Mouse (Mus musculus) liver, embryonic 15.5 days (tissue): Measurements from ENCODE around the gene Apobec1. TPM values are rescaled to one million over a fixed set of nuclear protein-coding genes. Genes with fewer than 3 reads are reported as not detected.

Source experiments
- ATAC-seq: fragments of 200-750 bp; cut with Nextera tagmentation; 2 replicates; pipeline ENCODE4 v1.8.0; 2017; ENCODE audit warnings: moderate number of reproducible peaks, mild to moderate bottlenecking, moderate library complexity; ENCODE audit not compliant: insufficient read depth
- H3K27ac ChIP-seq: fragments of 300-500 bp; sonication (generic); replicated peaks from 2 replicates; pipeline ENCODE4 v1.5.1; 2015; ENCODE audit warnings: mild to moderate bottlenecking, inconsistent platforms
- H3K27me3 ChIP-seq: fragments of 300-500 bp; sonication (generic); 2 replicates; pipeline ENCODE4 v1.6.1; 2015; ENCODE audit warnings: mild to moderate bottlenecking, inconsistent platforms
- H3K36me3 ChIP-seq: fragments of 300-500 bp; sonication (generic); replicated peaks from 2 replicates; pipeline ENCODE4 v1.6.1; 2015; ENCODE audit warnings: moderate library complexity, mild to moderate bottlenecking, inconsistent platforms
- H3K4me1 ChIP-seq: fragments of 300-500 bp; sonication (generic); replicated peaks from 2 replicates; pipeline ENCODE4 v1.6.1; 2015; ENCODE audit warnings: inconsistent platforms
- H3K4me2 ChIP-seq: fragments of 300-500 bp; sonication (generic); 2 replicates; pipeline ENCODE4 v1.6.1; 2015; ENCODE audit warnings: moderate library complexity, mild to moderate bottlenecking, inconsistent platforms
- H3K4me3 ChIP-seq: fragments of 300-500 bp; sonication (generic); replicated peaks from 2 replicates; pipeline ENCODE4 v1.5.1; 2015; ENCODE audit warnings: mild to moderate bottlenecking, inconsistent platforms
- H3K9ac ChIP-seq: fragments of 300-500 bp; sonication (generic); 2 replicates; pipeline ENCODE4 v1.6.1; 2015; ENCODE audit warnings: moderate library complexity, mild to moderate bottlenecking, inconsistent platforms
- H3K9me3 ChIP-seq: fragments of 300-500 bp; sonication (generic); replicated peaks from 2 replicates; pipeline ENCODE4 v1.6.1; 2016; ENCODE audit warnings: inconsistent platforms
- WGBS: fragments of 180-500 bp; shearing (Covaris S2); methylation state at CpG from one replicate; pipeline ENCODE4 v1.1.7; 2015; ENCODE audit warnings: mixed read lengths; ENCODE audit not compliant: insufficient replicate concordance; 5-methylcytosine and 5-hydroxymethylcytosine counted together
- polyA plus RNA-seq: library from polyadenylated mRNA; unstranded; fragments of >200 nt; fragmentation: Nextera tagmentation; extraction: Ambion mirVana; gene quantifications from 2 replicates; pipeline ENCODE4 v1.2.1, GENCODE M21; 2015

Gene Apobec1
- polyA plus RNA-seq, 1 experiment from 2014 or later, result 4.6 TPM

DNA sequence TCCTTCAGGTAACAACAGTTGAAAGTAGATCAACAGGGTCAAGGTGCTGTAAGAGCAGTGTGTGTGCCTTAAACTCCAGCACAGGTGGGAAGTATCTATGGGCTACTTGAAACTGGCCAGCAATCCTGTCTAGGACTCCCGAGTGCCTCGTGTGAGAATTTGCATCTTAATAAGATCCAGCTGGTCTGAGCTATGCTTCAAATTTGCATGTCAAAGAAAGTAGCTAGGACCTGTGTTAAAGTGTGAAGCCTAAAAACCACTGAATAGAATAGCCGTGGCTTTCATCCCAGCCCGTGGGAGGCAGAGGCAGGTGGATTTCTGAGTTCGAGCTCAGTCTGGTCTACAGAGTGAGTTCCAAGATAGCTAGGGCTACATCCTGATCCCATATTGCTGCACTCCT is 22.2 kb upstream of the Apobec1 start:
- Histone ChIP-seq H3K4me1 (0 out of 2 replicates have a peak, but pooled peaks cover 7% of the 10 kb centered on the region), H3K27me3 (peaks cover 11% of the 10 kb centered on the region; the same call in 1 of the 2 replicates), H3K4me2 (no peak overlapping the region), H3K9me3 (no peaks in the 10 kb centered on the region), H3K4me3 (no peak overlapping the region), H3K36me3 (no peaks in the 10 kb centered on the region), H3K27ac (no peak overlapping the region), H3K9ac (no peak overlapping the region)
- no peak for ATAC-seq
- WGBS, result 43% methylated on average over 5 of the region's 5 CpGs

DNA sequence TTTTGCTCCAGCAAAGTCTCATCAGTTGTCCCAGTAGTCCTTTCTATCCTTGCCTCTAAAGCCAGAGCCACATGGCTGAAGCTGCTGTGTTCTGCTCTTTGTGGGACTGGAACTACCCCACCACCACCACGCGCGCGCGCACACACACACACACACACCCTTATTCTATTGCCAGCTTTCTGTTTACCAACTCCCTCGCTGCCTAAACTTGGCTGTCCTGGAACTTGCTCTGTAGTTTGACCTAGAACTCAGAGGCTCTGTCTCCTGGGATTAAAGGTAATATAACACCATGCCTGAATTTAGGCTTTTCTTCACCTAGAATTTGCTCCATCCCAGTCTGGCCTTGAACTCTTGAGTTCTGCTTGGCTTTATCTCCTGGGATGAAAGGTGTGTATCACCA is 18.8 kb upstream of the Apobec1 start:
- WGBS, result 80% methylated on average over 6 of the region's 6 CpGs
- H3K36me3 ChIP-seq, result no peaks in the 10 kb centered on the region
- H3K4me2 ChIP-seq, result no peak overlapping the region
- H3K27me3 ChIP-seq, result no peaks in the 10 kb centered on the region
- H3K4me1 ChIP-seq, result no peaks in the 10 kb centered on the region
- H3K9ac ChIP-seq, result no peak overlapping the region
- H3K9me3 ChIP-seq, result no peaks in the 10 kb centered on the region
- no peak for ATAC-seq
- no peak overlapping the region for H3K4me3 ChIP-seq
- H3K27ac ChIP-seq, result no peak overlapping the region

DNA sequence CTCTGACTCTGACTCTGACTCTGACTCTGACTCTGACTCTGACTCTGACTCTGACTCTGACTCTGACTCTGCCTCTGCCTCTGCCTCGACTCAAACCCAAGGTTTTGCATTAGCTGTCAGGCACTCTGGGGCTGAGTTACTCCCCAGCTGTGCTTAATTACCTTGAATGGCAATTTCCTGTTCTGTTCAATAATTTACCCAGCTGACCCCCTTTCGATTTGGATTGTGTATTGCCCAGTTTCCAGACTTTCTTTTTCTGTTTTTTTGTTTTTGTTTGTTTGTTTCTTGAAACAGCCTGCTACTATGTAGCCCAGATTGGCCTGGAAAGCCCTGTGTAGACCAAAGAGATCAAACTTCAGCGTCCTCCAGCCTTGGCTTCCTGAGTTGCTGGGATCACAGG is 13.8 kb upstream of the Apobec1 start:
- Histone ChIP-seq H3K4me1 (no peaks in the 10 kb centered on the region), H3K36me3 (no peaks in the 10 kb centered on the region), H3K9ac (no peak overlapping the region), H3K4me2 (no peak overlapping the region), H3K27ac (no peak overlapping the region), H3K27me3 (no peaks in the 10 kb centered on the region), H3K4me3 (no peak overlapping the region), H3K9me3 (no peaks in the 10 kb centered on the region)
- no peak for ATAC-seq
- WGBS, result 33% methylated on average over 3 of the region's 3 CpGs

GRCm38 (mm10) chr6:122614047-122614446 is 11.8 kb upstream of the Apobec1 start:
- Histone ChIP-seq H3K9ac (no peak overlapping the region), H3K4me2 (no peak overlapping the region), H3K27me3 (no peaks in the 10 kb centered on the region), H3K27ac (no peak overlapping the region), H3K4me1 (peaks cover 10% of the 10 kb centered on the region), H3K4me3 (no peak overlapping the region), H3K36me3 (no peaks in the 10 kb centered on the region), H3K9me3 (no peaks in the 10 kb centered on the region)
- no peak for ATAC-seq
- WGBS, result 39% methylated on average over 2 of the region's 2 CpGs

DNA sequence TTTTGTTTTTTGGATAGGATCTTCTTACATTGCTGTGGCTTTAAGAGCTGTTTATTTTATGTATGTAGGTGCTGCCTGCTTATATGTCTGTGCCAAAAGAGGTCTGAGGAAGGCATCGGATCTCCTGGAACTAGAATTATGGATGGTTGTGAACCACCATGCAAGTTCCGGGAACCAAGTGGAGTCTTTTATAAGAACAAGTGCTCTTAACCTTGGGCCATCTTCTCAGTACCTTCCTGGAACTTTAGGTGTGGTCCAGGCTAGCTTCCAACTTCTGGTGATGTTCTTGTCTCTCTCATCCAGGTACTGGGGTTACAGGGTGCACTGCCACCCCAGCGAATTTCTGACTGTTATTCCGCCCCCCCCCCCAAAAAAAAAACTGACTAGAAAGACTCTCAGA is 10.2 kb upstream of the Apobec1 start:
- ATAC-seq, result no peak

GRCm38 (mm10) chr6:122609771-122610170 is 7.5 kb upstream of the Apobec1 start, which contains the start of gene Gdf3:
Gdf3 (minus strand) TSS chr6:122610087.
- no peak within 1 kb of the TSS for H3K27ac ChIP-seq
- H3K36me3 ChIP-seq, result no peaks in the 10 kb centered on the region
- H3K9me3 ChIP-seq, result no peaks in the 10 kb centered on the region
- peak within 1 kb of the TSS; percentile 10; the same call in 1 of the 2 replicates for H3K4me3 ChIP-seq
- no peaks in the 10 kb centered on the region for H3K27me3 ChIP-seq
- H3K9ac ChIP-seq, result no peak within 1 kb of the TSS
- peak within 1 kb of the TSS; percentile 50 for H3K4me2 ChIP-seq
- 16% methylated on average over 14 of the region's 14 CpGs for WGBS
- peaks cover 11% of the 10 kb centered on the region for H3K4me1 ChIP-seq
- peak; percentile 70; the same call in 1 of the 2 replicates for ATAC-seq

More for the DNA sequence above, 10.2 kb upstream of the Apobec1 start:
- Histone ChIP-seq H3K36me3 (no peaks in the 10 kb centered on the region), H3K27ac (no peak overlapping the region), H3K9me3 (no peaks in the 10 kb centered on the region), H3K9ac (no peak overlapping the region), H3K4me2 (no peak overlapping the region), H3K27me3 (no peaks in the 10 kb centered on the region), H3K4me1 (peaks cover 11% of the 10 kb centered on the region), H3K4me3 (no peak overlapping the region)
- WGBS, result 52% methylated on average over 4 of the region's 4 CpGs

DNA sequence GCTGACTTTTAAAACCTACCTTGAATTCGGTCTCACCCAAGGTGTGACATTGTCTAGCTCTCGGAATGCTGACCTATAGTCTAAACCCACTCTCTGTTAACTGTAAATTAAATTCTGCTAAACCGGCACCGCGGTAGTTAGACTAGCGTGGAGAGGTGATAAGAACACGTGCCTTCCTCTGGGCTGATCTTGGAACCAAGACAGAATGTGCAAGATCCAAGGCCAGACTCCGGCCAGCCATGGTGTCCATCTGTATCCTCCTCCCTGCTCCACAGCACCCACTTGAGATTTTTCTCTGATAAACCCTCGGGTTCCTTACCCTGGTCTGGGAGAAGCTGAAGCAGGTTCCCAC is 7.1 kb upstream of the Apobec1 start:
- H3K4me3 ChIP-seq, result peak overlapping the region; percentile 10; the same call in 1 of the 2 replicates
- H3K36me3 ChIP-seq, result no peaks in the 10 kb centered on the region
- no peak overlapping the region for H3K27ac ChIP-seq
- H3K4me1 ChIP-seq, result peaks cover 11% of the 10 kb centered on the region
- WGBS, result 15% methylated on average over 9 of the region's 9 CpGs
- no peaks in the 10 kb centered on the region for H3K9me3 ChIP-seq
- ATAC-seq, result peak; percentile 43; the same call in 1 of the 2 replicates
- H3K27me3 ChIP-seq, result no peaks in the 10 kb centered on the region
- H3K9ac ChIP-seq, result no peak overlapping the region
- peak overlapping the region; percentile 50 for H3K4me2 ChIP-seq

- Histone ChIP-seq H3K9ac (no peak overlapping the region), H3K27me3 (no peaks in the 10 kb centered on the region), H3K4me1 (peaks cover 11% of the 10 kb centered on the region), H3K27ac (no peak overlapping the region), H3K36me3 (no peaks in the 10 kb centered on the region), H3K4me3 (no peak overlapping the region), H3K9me3 (no peaks in the 10 kb centered on the region), H3K4me2 (peak overlapping the region; percentile 50; the same call in 1 of the 2 replicates)
- no peak for ATAC-seq
- WGBS, result 63% methylated on average over 10 of the region's 10 CpGs
Observed at GRCm38 (mm10) chr6:122608434-122609376, 6.5 kb upstream of the Apobec1 start.

DNA sequence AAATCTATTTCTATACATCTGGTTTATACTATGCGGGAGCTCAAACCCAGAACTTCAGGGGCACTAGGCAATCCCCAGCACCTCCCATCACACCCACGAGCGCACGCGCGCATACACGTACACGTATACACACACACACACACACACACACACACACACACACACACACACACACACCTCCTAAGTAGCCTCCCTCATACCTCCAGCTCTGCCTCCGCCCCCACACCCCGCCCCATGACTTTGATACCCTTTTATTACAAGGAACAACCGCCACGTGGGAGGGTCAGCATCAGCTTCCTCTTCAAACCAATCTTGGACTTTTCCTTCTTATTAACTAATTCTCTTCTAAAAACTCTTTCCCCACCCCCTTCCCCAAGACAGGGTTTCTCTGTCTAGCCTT is 5.5 kb upstream of the Apobec1 start:
- no peak overlapping the region for H3K4me3 ChIP-seq
- H3K4me1 ChIP-seq, result peaks cover 14% of the 10 kb centered on the region
- no peak for ATAC-seq
- H3K4me2 ChIP-seq, result no peak overlapping the region
- 79% methylated on average over 12 of the region's 12 CpGs for WGBS
- H3K27ac ChIP-seq, result no peak overlapping the region
- no peaks in the 10 kb centered on the region for H3K36me3 ChIP-seq
- no peaks in the 10 kb centered on the region for H3K9me3 ChIP-seq
- H3K9ac ChIP-seq, result no peak overlapping the region
- H3K27me3 ChIP-seq, result no peaks in the 10 kb centered on the region

DNA sequence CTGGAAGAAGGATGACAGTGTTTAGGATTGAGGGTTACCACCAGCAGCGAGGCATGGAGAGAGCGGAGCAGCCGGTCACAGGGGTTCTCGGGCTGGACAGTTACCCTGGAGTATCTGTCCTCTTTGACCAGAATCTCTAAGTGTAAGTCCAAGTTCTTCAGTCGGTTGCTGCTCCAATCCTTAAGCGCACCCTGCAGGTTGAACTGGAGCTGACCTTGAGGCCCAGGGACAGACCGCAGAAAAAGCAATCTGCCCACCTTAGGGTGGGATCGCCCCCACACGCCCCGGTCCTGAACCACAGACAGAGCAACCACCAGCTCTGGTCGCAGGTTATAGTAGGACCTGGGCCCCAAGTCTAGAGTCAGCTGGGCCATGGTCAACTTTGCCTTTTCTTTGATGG is 4.4 kb upstream of the Apobec1 start:
- H3K36me3 ChIP-seq, result no peaks in the 10 kb centered on the region
- H3K4me1 ChIP-seq, result peaks cover 18% of the 10 kb centered on the region
- H3K27me3 ChIP-seq, result no peaks in the 10 kb centered on the region
- no peaks in the 10 kb centered on the region for H3K9me3 ChIP-seq
- 80% methylated on average over 11 of the region's 11 CpGs for WGBS
- ATAC-seq, result no peak
- H3K27ac ChIP-seq, result no peak overlapping the region
- H3K4me3 ChIP-seq, result no peak overlapping the region
- no peak overlapping the region for H3K9ac ChIP-seq
- no peak overlapping the region for H3K4me2 ChIP-seq

DNA sequence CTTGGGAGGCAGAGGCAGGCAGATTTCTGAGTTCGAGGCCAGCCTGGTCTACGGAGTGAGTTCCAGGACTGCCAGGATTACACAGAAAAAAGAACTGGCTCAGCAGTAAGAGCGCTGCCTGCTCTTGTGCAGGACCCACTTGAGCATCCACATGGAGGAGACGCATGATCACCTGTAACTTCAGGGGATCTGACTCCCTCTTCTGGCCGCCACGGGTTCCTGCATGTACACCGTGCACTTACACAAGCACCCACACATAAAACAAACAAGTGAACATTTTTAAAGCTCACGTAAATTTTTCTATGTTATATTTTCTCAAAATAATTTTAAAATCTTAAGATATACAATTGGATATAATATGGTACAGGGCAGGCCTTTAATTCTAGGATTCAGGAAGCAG is 3.2 kb upstream of the Apobec1 start:
- ATAC-seq, result no peak
- Histone ChIP-seq H3K4me2 (no peak overlapping the region), H3K9me3 (no peaks in the 10 kb centered on the region), H3K36me3 (no peaks in the 10 kb centered on the region), H3K27me3 (no peaks in the 10 kb centered on the region), H3K4me3 (no peak overlapping the region), H3K9ac (no peak overlapping the region), H3K4me1 (peaks cover 18% of the 10 kb centered on the region), H3K27ac (no peak overlapping the region)
- 75% methylated on average over 8 of the region's 8 CpGs for WGBS
